Mouse (Mus musculus): ENCODE data around the gene Nav2. TPM values are rescaled to one million over a fixed set of nuclear protein-coding genes. Genes with fewer than 3 reads are reported as not detected.
A peak's percentile ranks its signal among the peaks of the same experiment; 100 is the strongest.

Gene Nav2
- total RNA-seq, 2 experiments from 2014 or later = 1.4 TPM

GRCm38 (mm10) chr7:48884266-48884611, 24.3 kb upstream of the Nav2 start:
- no peak for ATAC-seq (replicated peaks; ENCODE audit: low FRiP score, low TSS enrichment, poor library complexity, severe bottlenecking)

GRCm38 (mm10) chr7:48887973-48888372, 20.5 kb upstream of the Nav2 start:
- ATAC-seq (replicated peaks; ENCODE audit: low FRiP score, low TSS enrichment, poor library complexity, severe bottlenecking) = no peak

GRCm38 (mm10) chr7:48888751-48889150, 19.8 kb upstream of the Nav2 start:
- no peak for ATAC-seq (replicated peaks; ENCODE audit: low FRiP score, low TSS enrichment, poor library complexity, severe bottlenecking)

DNA sequence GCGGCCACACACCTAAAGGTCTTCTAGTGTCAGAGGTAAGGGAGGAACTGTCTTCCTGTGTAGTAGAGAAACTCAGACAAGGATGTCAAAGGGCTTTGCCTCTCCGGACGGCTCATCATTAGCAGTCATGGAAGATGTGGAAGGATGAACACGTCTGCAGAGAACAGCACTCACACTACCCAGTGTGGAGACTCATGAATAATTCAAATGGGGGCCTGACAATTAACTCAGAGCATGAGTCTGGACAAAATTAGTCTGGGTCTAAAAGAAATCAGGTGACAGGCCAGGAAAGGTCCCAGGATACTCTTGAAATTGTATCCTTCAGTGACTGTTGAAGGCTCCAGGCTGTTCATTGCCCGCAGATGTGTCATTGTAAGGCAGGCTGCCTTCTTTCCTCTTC, 17.5 kb upstream of the Nav2 start:
- ATAC-seq (replicated peaks; ENCODE audit: low FRiP score, low TSS enrichment, poor library complexity, severe bottlenecking) = no peak

- no peak for ATAC-seq (replicated peaks; ENCODE audit: low FRiP score, low TSS enrichment, poor library complexity, severe bottlenecking)
Observed at GRCm38 (mm10) chr7:48893093-48893492, 15.4 kb upstream of the Nav2 start.

GRCm38 (mm10) chr7:48894152-48894551, 14.4 kb upstream of the Nav2 start:
- 0 out of 2 replicates have a peak, but pooled peaks have one; percentile 63 for ATAC-seq (replicated peaks; ENCODE audit: low FRiP score, low TSS enrichment, poor library complexity, severe bottlenecking)

GRCm38 (mm10) chr7:48894763-48895162, 13.8 kb upstream of the Nav2 start:
- no peak for ATAC-seq (replicated peaks; ENCODE audit: low FRiP score, low TSS enrichment, poor library complexity, severe bottlenecking)

- ATAC-seq (replicated peaks; ENCODE audit: low FRiP score, low TSS enrichment, poor library complexity, severe bottlenecking) = no peak
Observed at GRCm38 (mm10) chr7:48895475-48895874, 13.0 kb upstream of the Nav2 start.

GRCm38 (mm10) chr7:48896051-48896450, 12.5 kb upstream of the Nav2 start:
- no peak for ATAC-seq (replicated peaks; ENCODE audit: low FRiP score, low TSS enrichment, poor library complexity, severe bottlenecking)

DNA sequence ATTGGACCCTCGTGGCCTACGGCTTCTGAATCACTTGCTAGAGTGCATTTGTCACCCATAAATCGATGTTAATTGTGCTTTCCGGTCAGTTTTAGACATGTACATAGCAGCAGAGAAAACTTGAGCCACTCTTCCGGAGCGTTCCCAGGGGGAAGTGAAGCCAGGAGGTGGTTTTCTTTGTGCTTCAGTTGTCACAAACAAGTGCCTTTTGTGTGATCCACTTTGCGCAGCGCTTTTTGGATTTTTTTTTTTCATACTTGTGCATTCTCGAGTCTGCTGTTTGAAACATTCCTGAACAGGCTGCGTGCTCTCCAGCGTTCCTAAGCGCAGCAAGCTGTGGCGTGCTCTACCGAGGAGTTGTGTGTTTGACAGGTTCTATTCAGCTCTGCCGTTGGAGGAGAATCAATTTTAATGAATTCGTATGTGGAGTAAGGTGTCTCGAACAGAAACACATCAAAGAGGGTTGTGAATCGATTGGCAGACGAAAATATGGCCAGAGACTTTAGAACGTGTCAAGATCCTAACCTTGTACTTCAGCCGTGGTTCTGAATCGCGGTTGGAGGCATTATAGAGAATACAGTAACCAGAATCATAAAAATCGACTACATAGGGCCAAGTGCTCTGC, 10.9 kb upstream of the Nav2 start:
- ATAC-seq (replicated peaks; ENCODE audit: low FRiP score, low TSS enrichment, poor library complexity, severe bottlenecking) = no peak

DNA sequence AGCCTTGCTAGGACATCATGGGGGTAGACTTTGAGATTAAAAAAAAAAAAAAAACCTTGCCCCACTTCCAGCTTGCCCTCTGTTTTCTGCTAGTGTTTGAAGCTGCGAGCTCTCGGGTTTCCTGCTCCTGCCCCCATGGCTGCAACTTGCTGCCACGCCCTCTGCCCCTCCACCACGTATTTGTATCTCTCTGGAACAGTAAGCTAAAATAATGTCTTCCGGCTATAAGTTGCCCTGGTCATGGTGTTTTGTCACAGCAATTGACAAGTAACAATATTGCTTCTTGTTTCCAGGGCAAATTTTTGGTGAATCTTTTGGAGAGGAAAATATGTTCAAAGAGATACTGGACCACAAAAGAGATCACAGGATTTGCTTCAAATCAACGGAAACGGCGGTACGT, 10.1 kb upstream of the Nav2 start:
- ATAC-seq (replicated peaks; ENCODE audit: low FRiP score, low TSS enrichment, poor library complexity, severe bottlenecking) = no peak

- ATAC-seq (replicated peaks; ENCODE audit: low FRiP score, low TSS enrichment, poor library complexity, severe bottlenecking) = no peak
Observed at GRCm38 (mm10) chr7:48900408-48901167, 7.9 kb upstream of the Nav2 start.

- ATAC-seq (replicated peaks; ENCODE audit: low FRiP score, low TSS enrichment, poor library complexity, severe bottlenecking) = no peak
Observed at GRCm38 (mm10) chr7:48902454-48902853, 6.1 kb upstream of the Nav2 start.

DNA sequence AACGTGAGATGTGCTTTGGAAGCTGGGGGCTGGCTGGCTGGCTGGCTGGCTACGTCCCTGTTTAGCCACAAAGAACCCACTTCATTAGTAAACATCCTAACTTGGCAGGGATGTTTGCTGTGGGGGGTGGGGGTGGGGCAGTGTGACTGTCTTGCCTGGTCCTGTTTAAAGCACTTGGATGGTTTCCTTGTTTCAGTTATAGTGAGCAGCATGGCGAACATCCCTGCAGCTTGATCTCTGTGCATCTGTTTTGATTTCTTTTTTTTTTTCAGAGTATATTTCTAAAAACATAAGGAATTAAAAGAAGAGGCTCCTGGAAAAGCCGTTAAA, 791 bp downstream of the Nav2 start:
- no peak for ATAC-seq (replicated peaks; ENCODE audit: low FRiP score, low TSS enrichment, poor library complexity, severe bottlenecking)

DNA sequence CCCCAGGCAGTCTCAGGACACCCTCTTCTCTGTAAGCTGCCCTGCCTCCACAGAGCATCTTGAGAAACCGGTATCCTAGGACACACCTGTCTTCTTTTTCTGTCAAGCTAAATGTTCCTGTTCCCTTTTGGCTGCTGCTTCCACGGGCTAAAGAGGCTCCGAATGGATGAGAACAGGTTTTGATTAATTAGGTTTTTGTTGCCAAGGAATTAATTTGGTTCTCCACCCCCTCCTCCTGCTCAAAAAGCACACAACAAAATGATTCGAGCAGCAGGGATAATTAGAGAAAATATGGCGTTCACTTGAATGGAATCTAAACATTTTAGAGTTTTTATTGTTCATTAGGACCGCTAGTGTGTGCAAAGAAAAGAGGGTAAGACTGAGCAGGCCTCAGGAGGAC, 1.8 kb downstream of the Nav2 start:
- no peak for ATAC-seq (replicated peaks; ENCODE audit: low FRiP score, low TSS enrichment, poor library complexity, severe bottlenecking)

- ATAC-seq (replicated peaks; ENCODE audit: low FRiP score, low TSS enrichment, poor library complexity, severe bottlenecking) = no peak
Observed at GRCm38 (mm10) chr7:48911146-48911545, 2.6 kb downstream of the Nav2 start.

- no peak for ATAC-seq (replicated peaks; ENCODE audit: low FRiP score, low TSS enrichment, poor library complexity, severe bottlenecking)
Observed at GRCm38 (mm10) chr7:48914630-48915506, 6.4 kb downstream of the Nav2 start.

DNA sequence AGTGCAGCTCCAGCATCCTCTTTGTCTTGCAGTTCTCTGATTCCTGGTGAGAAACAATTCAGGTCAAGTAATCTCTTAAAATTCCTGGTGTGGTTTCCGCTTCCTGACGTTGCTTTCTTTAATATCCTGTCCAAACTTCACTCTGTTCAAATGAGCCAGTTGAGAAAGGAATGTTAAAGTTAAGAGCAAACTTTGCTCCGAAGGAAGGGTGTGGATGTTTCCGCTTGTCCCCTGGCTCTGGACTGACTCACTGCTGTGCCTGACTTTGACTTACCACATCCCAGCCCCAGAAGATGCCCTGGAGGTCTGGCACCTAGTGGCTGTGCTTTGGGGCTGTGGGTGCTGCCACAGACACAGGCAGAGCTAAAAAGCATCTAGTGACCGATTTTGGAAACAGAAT, 8.9 kb downstream of the Nav2 start:
- ATAC-seq (replicated peaks; ENCODE audit: low FRiP score, low TSS enrichment, poor library complexity, severe bottlenecking) = no peak

DNA sequence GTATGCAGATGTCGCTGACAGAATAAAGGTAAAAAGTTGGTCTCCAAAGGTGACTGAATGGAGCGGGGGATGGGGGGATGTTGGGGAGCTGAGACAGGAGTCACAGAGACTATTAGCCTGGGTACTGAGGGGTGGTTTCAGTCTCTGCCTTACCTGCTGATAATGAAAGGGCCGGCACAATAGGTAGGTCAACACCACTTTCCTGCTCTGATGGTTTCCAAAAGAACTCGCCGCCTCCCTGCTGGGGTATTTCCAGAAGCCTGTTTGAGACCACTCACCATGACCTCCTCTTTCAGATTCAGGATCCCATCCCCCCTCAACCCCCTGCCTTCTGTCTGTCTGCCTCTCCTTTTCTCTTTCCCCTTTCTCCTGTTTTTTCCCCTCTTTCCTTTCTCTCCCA, 9.5 kb downstream of the Nav2 start:
- no peak for ATAC-seq (replicated peaks; ENCODE audit: low FRiP score, low TSS enrichment, poor library complexity, severe bottlenecking)

DNA sequence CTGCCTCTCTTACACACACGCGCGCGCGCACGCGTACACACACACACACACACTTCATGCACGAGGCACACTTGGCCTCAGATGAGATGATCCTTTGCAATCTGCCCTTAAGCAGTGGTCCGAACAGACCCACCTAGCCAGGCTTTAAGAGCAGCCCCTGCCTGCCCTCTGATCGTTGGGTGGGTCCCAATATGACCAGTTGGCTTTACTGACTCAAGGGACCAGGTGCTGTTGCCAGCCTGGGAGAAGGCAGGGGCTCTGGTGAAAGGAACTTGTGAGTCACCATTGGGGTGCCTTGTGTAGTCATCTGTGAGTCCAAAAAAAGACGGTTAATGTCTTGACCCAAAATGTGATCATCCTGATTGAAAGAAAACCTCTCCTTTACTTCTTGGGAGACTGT, 9.9 kb downstream of the Nav2 start:
- no peak for ATAC-seq (replicated peaks; ENCODE audit: low FRiP score, low TSS enrichment, poor library complexity, severe bottlenecking)

- ATAC-seq (replicated peaks; ENCODE audit: low FRiP score, low TSS enrichment, poor library complexity, severe bottlenecking) = no peak
Observed at GRCm38 (mm10) chr7:48923620-48924019, 15.1 kb downstream of the Nav2 start.

Measured in megakaryocyte-erythroid progenitor cell, adult 5-6 weeks (primary cell).